Mouse (Mus musculus) lung, embryonic 16.5 days (tissue): ENCODE results near the gene Gm49661. TPM values are rescaled to one million over a fixed set of nuclear protein-coding genes. Genes with fewer than 3 reads are reported as not detected.

Experiments
- ATAC-seq: fragments of 200-750 bp; cut with Nextera tagmentation; 2 replicates; pipeline ENCODE4 v1.8.0; 2017; ENCODE audit warnings: low read depth, mild to moderate bottlenecking, moderate library complexity
- H3K27ac ChIP-seq: fragments of 300-500 bp; sonication (generic); 2 replicates; pipeline ENCODE4 v1.5.1; 2014; ENCODE audit warnings: mild to moderate bottlenecking, control low read depth, low read length
- H3K27me3 ChIP-seq: fragments of 300-500 bp; sonication (generic); 2 replicates; pipeline ENCODE4 v1.6.1; 2014; ENCODE audit warnings: low read depth, low read length, mixed read lengths; ENCODE audit not compliant: control insufficient read depth, insufficient read depth
- H3K36me3 ChIP-seq: fragments of 300-500 bp; sonication (generic); 2 replicates; pipeline ENCODE4 v1.6.1; 2014; ENCODE audit warnings: low read length; ENCODE audit not compliant: control insufficient read depth, insufficient read depth
- H3K4me1 ChIP-seq: fragments of 300-500 bp; sonication (generic); replicated peaks from 2 replicates; pipeline ENCODE4 v1.6.1; 2014; ENCODE audit warnings: low read length, mixed read lengths; ENCODE audit not compliant: control insufficient read depth, insufficient read depth
- H3K4me2 ChIP-seq: fragments of 300-500 bp; sonication (generic); 2 replicates; pipeline ENCODE4 v1.6.1; 2014; ENCODE audit warnings: low read depth, low read length, control low read depth
- H3K4me3 ChIP-seq: fragments of 300-500 bp; sonication (generic); 2 replicates; pipeline ENCODE4 v1.5.1; 2014; ENCODE audit warnings: mild to moderate bottlenecking, low read length, control low read depth
- H3K9ac ChIP-seq: fragments of 300-500 bp; sonication (generic); 2 replicates; pipeline ENCODE4 v1.6.1; 2014; ENCODE audit warnings: low read length, control low read depth
- H3K9me3 ChIP-seq: fragments of 300-500 bp; sonication (generic); 2 replicates; pipeline ENCODE4 v1.6.1; 2016; ENCODE audit warnings: low read length; ENCODE audit not compliant: control insufficient read depth
- WGBS: fragments of 180-500 bp; shearing (Covaris S2); extraction: QIAGEN DNeasy Blood & Tissue Kit; methylation state at CpG from one replicate; pipeline ENCODE4 v1.1.7; 2014; 5-methylcytosine and 5-hydroxymethylcytosine counted together
- polyA plus RNA-seq: library from polyadenylated mRNA; unstranded; fragments of >200 nt; fragmentation: Nextera tagmentation; extraction: Ambion mirVana; gene quantifications from 2 replicates; pipeline ENCODE4 v1.2.1, GENCODE M21; 2015

Gene Gm49661
- polyA plus RNA-seq, 1 experiment from 2014 or later = not detected

GRCm38 (mm10) chr8:84973803-84974542 lies 4.7 kb upstream of the Gm49661 start:
- no peak overlapping the region for H3K4me2 ChIP-seq
- ATAC-seq = no peak
- H3K4me3 ChIP-seq = no peak overlapping the region
- no peak overlapping the region for H3K9ac ChIP-seq
- peak overlapping the region; percentile 37; the same call in 1 of the 2 replicates for H3K27ac ChIP-seq
- H3K9me3 ChIP-seq = no peaks in the 10 kb centered on the region
- H3K27me3 ChIP-seq = no peaks in the 10 kb centered on the region
- WGBS = 53% methylated on average over 4 of the region's 4 CpGs
- peaks cover 46% of the 10 kb centered on the region for H3K4me1 ChIP-seq
- peaks cover 21% of the 10 kb centered on the region for H3K36me3 ChIP-seq

- H3K4me3 ChIP-seq = no peak overlapping the region
- no peaks in the 10 kb centered on the region for H3K27me3 ChIP-seq
- H3K9me3 ChIP-seq = no peaks in the 10 kb centered on the region
- H3K9ac ChIP-seq = no peak overlapping the region
- ATAC-seq = no peak
- 78% methylated on average over 1 of the region's 1 CpGs for WGBS
- no peak overlapping the region for H3K27ac ChIP-seq
- no peak overlapping the region for H3K4me2 ChIP-seq
- peaks cover 21% of the 10 kb centered on the region for H3K36me3 ChIP-seq
- peaks cover 45% of the 10 kb centered on the region for H3K4me1 ChIP-seq
These were observed 3.8 kb upstream of the Gm49661 start for GRCm38 (mm10) chr8:84973079-84973478.

GRCm38 (mm10) chr8:84970913-84971312 lies 1.7 kb upstream of the Gm49661 start:
- WGBS = 52% methylated on average over 5 of the region's 5 CpGs
- peak overlapping the region; percentile 85 for H3K9ac ChIP-seq
- peaks cover 21% of the 10 kb centered on the region for H3K36me3 ChIP-seq
- peak overlapping the region; percentile 78 for H3K4me2 ChIP-seq
- no peak for ATAC-seq
- no peak overlapping the region for H3K27ac ChIP-seq
- H3K4me1 ChIP-seq = peaks cover 36% of the 10 kb centered on the region
- H3K9me3 ChIP-seq = no peaks in the 10 kb centered on the region
- H3K27me3 ChIP-seq = no peaks in the 10 kb centered on the region
- H3K4me3 ChIP-seq = peak overlapping the region; percentile 80

GRCm38 (mm10) chr8:84970135-84970790 lies 1.0 kb upstream of the Gm49661 start:
- Histone ChIP-seq H3K9ac (peak overlapping the region; percentile 85), H3K4me2 (peak overlapping the region; percentile 78), H3K27ac (peak overlapping the region; percentile 89), H3K27me3 (no peaks in the 10 kb centered on the region), H3K9me3 (no peaks in the 10 kb centered on the region), H3K36me3 (peaks cover 21% of the 10 kb centered on the region), H3K4me1 (peaks cover 31% of the 10 kb centered on the region), H3K4me3 (peak overlapping the region; percentile 80)
- 3% methylated on average over 21 of the region's 21 CpGs for WGBS
- ATAC-seq = no peak

- Histone ChIP-seq H3K9ac (peak overlapping the region; percentile 85), H3K9me3 (no peaks in the 10 kb centered on the region), H3K36me3 (peaks cover 16% of the 10 kb centered on the region), H3K27ac (peak overlapping the region; percentile 89), H3K27me3 (no peaks in the 10 kb centered on the region), H3K4me3 (peak overlapping the region; percentile 80), H3K4me1 (peaks cover 27% of the 10 kb centered on the region), H3K4me2 (peak overlapping the region; percentile 78)
- 5% methylated on average over 2 of the region's 2 CpGs for WGBS
- ATAC-seq = no peak
These were observed 583 bp downstream of the Gm49661 start for GRCm38 (mm10) chr8:84968650-84969049.

GRCm38 (mm10) chr8:84967532-84968304 lies 1.5 kb downstream of the Gm49661 start:
- Histone ChIP-seq H3K4me1 (peaks cover 27% of the 10 kb centered on the region), H3K9ac (no peak overlapping the region), H3K4me3 (no peak overlapping the region), H3K27me3 (no peaks in the 10 kb centered on the region), H3K9me3 (no peaks in the 10 kb centered on the region), H3K4me2 (no peak overlapping the region), H3K27ac (no peak overlapping the region), H3K36me3 (peaks cover 13% of the 10 kb centered on the region)
- WGBS = 91% methylated on average over 13 of the region's 13 CpGs
- ATAC-seq = no peak

GRCm38 (mm10) chr8:84966603-84967002 lies 2.6 kb downstream of the Gm49661 start:
- H3K27ac ChIP-seq = peak overlapping the region; percentile 27; the same call in 1 of the 2 replicates
- no peaks in the 10 kb centered on the region for H3K27me3 ChIP-seq
- peaks cover 27% of the 10 kb centered on the region for H3K4me1 ChIP-seq
- H3K36me3 ChIP-seq = peaks cover 7% of the 10 kb centered on the region
- ATAC-seq = no peak
- H3K4me2 ChIP-seq = peak overlapping the region; percentile 23; the same call in 1 of the 2 replicates
- H3K4me3 ChIP-seq = no peak overlapping the region
- no peaks in the 10 kb centered on the region for H3K9me3 ChIP-seq
- 0 out of 2 replicates have a peak overlapping the region, but pooled peaks have one; percentile 4 for H3K9ac ChIP-seq
- 15% methylated on average over 3 of the region's 3 CpGs for WGBS

GRCm38 (mm10) chr8:84965731-84966291 lies 3.4 kb downstream of the Gm49661 start:
- under 1% methylated on average over 41 of the region's 41 CpGs for WGBS

More at GRCm38 (mm10) chr8:84965731-84966291, 3.4 kb downstream of the Gm49661 start:
- peak; percentile 93 for ATAC-seq
- Histone ChIP-seq H3K9ac (peak overlapping the region; percentile 83), H3K4me2 (peak overlapping the region; percentile 93), H3K27ac (peak overlapping the region; percentile 77), H3K4me3 (peak overlapping the region; percentile 80), H3K27me3 (no peaks in the 10 kb centered on the region), H3K4me1 (peaks cover 23% of the 10 kb centered on the region), H3K36me3 (peaks cover 5% of the 10 kb centered on the region), H3K9me3 (no peaks in the 10 kb centered on the region)
